Mouse (Mus musculus) intestine, postnatal 0 days (tissue): ENCODE results near the gene Cox8a. TPM values are rescaled to one million over a fixed set of nuclear protein-coding genes. Genes with fewer than 3 reads are reported as not detected.

Source experiments
- ATAC-seq: fragments of 200-750 bp; cut with Nextera tagmentation; 2 replicates; pipeline ENCODE4 v1.8.0; 2017; ENCODE audit warnings: mild to moderate bottlenecking, moderate TSS enrichment, moderate library complexity
- H3K27ac ChIP-seq: fragments of 300-500 bp; sonication (generic); 2 replicates; pipeline ENCODE4 v1.5.1; 2014; ENCODE audit warnings: mild to moderate bottlenecking, low read depth, low read length, moderate library complexity
- H3K27me3 ChIP-seq: fragments of 300-500 bp; sonication (generic); replicated peaks from 2 replicates; pipeline ENCODE4 v1.6.1; 2014; ENCODE audit warnings: low read length, mixed read lengths; ENCODE audit not compliant: control insufficient read depth, insufficient read depth
- H3K36me3 ChIP-seq: fragments of 300-500 bp; sonication (generic); 2 replicates; pipeline ENCODE4 v1.6.1; 2014; ENCODE audit warnings: mild to moderate bottlenecking, moderate library complexity; ENCODE audit not compliant: control insufficient read depth, insufficient read depth
- H3K4me1 ChIP-seq: fragments of 300-500 bp; sonication (generic); replicated peaks from 2 replicates; pipeline ENCODE4 v1.6.1; 2014; ENCODE audit warnings: antibody characterized with exemption, low read length, mixed read lengths; ENCODE audit not compliant: control insufficient read depth, insufficient read depth
- H3K4me2 ChIP-seq: fragments of 300-500 bp; sonication (generic); replicated peaks from 2 replicates; pipeline ENCODE4 v1.6.1; 2014; ENCODE audit warnings: low read depth, mild to moderate bottlenecking, moderate library complexity
- H3K4me3 ChIP-seq: fragments of 300-500 bp; sonication (generic); 2 replicates; pipeline ENCODE4 v1.5.1; 2014; ENCODE audit warnings: low read depth, low read length
- H3K9ac ChIP-seq: fragments of 300-500 bp; sonication (generic); 2 replicates; pipeline ENCODE4 v1.6.1; 2014; ENCODE audit warnings: mild to moderate bottlenecking, low read depth, low read length
- H3K9me3 ChIP-seq: fragments of 300-500 bp; sonication (generic); 2 replicates; pipeline ENCODE4 v1.6.1; 2016; ENCODE audit warnings: mixed run types; ENCODE audit not compliant: control insufficient read depth
- CTCF ChIP-seq: sonication (generic); IDR thresholded peaks from 2 replicates; pipeline ENCODE4 v1.5.1; 2016; ENCODE audit warnings: low read depth, mild to moderate bottlenecking, control low read depth, antibody characterized with exemption, moderate library complexity
- WGBS: fragments of 180-500 bp; shearing (Covaris S2); extraction: QIAGEN DNeasy Blood & Tissue Kit; methylation state at CpG from one replicate; pipeline ENCODE4 v1.1.7; 2014; 5-methylcytosine and 5-hydroxymethylcytosine counted together
- polyA plus RNA-seq: library from polyadenylated mRNA; unstranded; fragments of >200 nt; fragmentation: Nextera tagmentation; extraction: Ambion mirVana; gene quantifications from 2 replicates; pipeline ENCODE4 v1.2.1, GENCODE M21; 2015

Gene Cox8a
- polyA plus RNA-seq, 1 experiment from 2014 or later: 2,194 TPM

- no peak overlapping the region for H3K27ac ChIP-seq
- peaks cover 7% of the 10 kb centered on the region; the same call in 1 of the 2 replicates for H3K4me1 ChIP-seq
- no peak overlapping the region for H3K4me3 ChIP-seq
- H3K4me2 ChIP-seq: no peak overlapping the region
- 71% methylated on average over 3 of the region's 3 CpGs for WGBS
- H3K36me3 ChIP-seq: no peaks in the 10 kb centered on the region
- no peak overlapping the region for H3K9ac ChIP-seq
- no peak for ATAC-seq
- no peaks in the 10 kb centered on the region for H3K27me3 ChIP-seq
- H3K9me3 ChIP-seq: no peaks in the 10 kb centered on the region
- no peak for TF ChIP-seq CTCF
Measured at GRCm38 (mm10) chr19:7178841-7179452, 38.5 kb downstream of the Cox8a start.

GRCm38 (mm10) chr19:7177804-7178511, 39.5 kb downstream of the Cox8a start:
- no peak overlapping the region for H3K9ac ChIP-seq
- no peak for TF ChIP-seq CTCF
- peaks cover 7% of the 10 kb centered on the region; the same call in 1 of the 2 replicates for H3K4me1 ChIP-seq
- H3K27ac ChIP-seq: no peak overlapping the region
- WGBS: 57% methylated on average over 13 of the region's 13 CpGs
- H3K36me3 ChIP-seq: no peaks in the 10 kb centered on the region
- H3K27me3 ChIP-seq: no peaks in the 10 kb centered on the region
- no peak overlapping the region for H3K4me2 ChIP-seq
- H3K4me3 ChIP-seq: no peak overlapping the region
- ATAC-seq: no peak
- H3K9me3 ChIP-seq: no peaks in the 10 kb centered on the region

- no peak overlapping the region for H3K27ac ChIP-seq
- H3K4me1 ChIP-seq: no peaks in the 10 kb centered on the region; the same call in 1 of the 2 replicates
- H3K27me3 ChIP-seq: no peaks in the 10 kb centered on the region
- H3K36me3 ChIP-seq: no peaks in the 10 kb centered on the region
- no peak overlapping the region for H3K9ac ChIP-seq
- no peak for TF ChIP-seq CTCF
- no peaks in the 10 kb centered on the region for H3K9me3 ChIP-seq
- no peak for ATAC-seq
- H3K4me3 ChIP-seq: no peak overlapping the region
- WGBS: 30% methylated on average over 11 of the region's 11 CpGs
- H3K4me2 ChIP-seq: no peak overlapping the region
Measured at GRCm38 (mm10) chr19:7176041-7176696, 41.2 kb downstream of the Cox8a start.

- Histone ChIP-seq H3K9me3 (no peaks in the 10 kb centered on the region), H3K27me3 (peaks cover 4% of the 10 kb centered on the region; the same call in 1 of the 2 replicates), H3K4me1 (no peaks in the 10 kb centered on the region; the same call in 1 of the 2 replicates), H3K27ac (no peak overlapping the region), H3K36me3 (no peaks in the 10 kb centered on the region), H3K4me2 (no peak overlapping the region), H3K9ac (no peak overlapping the region), H3K4me3 (no peak overlapping the region)
- no peak for TF ChIP-seq CTCF
- ATAC-seq: peak; percentile 14; the same call in 1 of the 2 replicates
- 28% methylated on average over 13 of the region's 13 CpGs for WGBS
Measured at GRCm38 (mm10) chr19:7172051-7172866, 45.2 kb downstream of the Cox8a start.

- no peaks in the 10 kb centered on the region; the same call in 1 of the 2 replicates for H3K4me1 ChIP-seq
- H3K9ac ChIP-seq: no peak overlapping the region; the same call in 1 of the 2 replicates
- TF ChIP-seq CTCF: no peak
- WGBS: 19% methylated on average over 8 of the region's 8 CpGs
- H3K36me3 ChIP-seq: no peaks in the 10 kb centered on the region
- 0 out of 2 replicates have a peak, but pooled peaks have one; percentile 7 for ATAC-seq
- no peak overlapping the region for H3K4me3 ChIP-seq
- peak overlapping the region; percentile 7; the same call in 1 of the 2 replicates for H3K4me2 ChIP-seq
- H3K9me3 ChIP-seq: no peaks in the 10 kb centered on the region
- H3K27me3 ChIP-seq: peaks cover 12% of the 10 kb centered on the region; the same call in 1 of the 2 replicates
- no peak overlapping the region for H3K27ac ChIP-seq
Measured at GRCm38 (mm10) chr19:7171447-7171846, 46.0 kb downstream of the Cox8a start.
